Mouse (Mus musculus) liver, embryonic 13.5 days (tissue): Measurements from ENCODE around the gene Mycl. TPM values are rescaled to one million over a fixed set of nuclear protein-coding genes. Genes with fewer than 3 reads are reported as not detected.
A peak's percentile ranks its signal among the peaks of the same experiment; 100 is the strongest.
"Not testable (repeated sequence)": the region's sequence is repeated elsewhere in the genome, so short reads cannot be mapped to it uniquely, and the experiment has no call there.

Source experiments
- ATAC-seq: fragments of 200-750 bp; cut with Nextera tagmentation; 2 replicates; pipeline ENCODE4 v1.8.0; 2017; ENCODE audit warnings: low read depth, mild to moderate bottlenecking, moderate number of reproducible peaks, moderate library complexity
- DNase-seq: peaks from one replicate; pipeline ENCODE4 v3.0.0; 2022
- H3K27ac ChIP-seq: fragments of 300-500 bp; sonication (generic); 2 replicates; pipeline ENCODE4 v1.5.1; 2015; ENCODE audit warnings: moderate library complexity, mild to moderate bottlenecking, inconsistent platforms
- H3K27me3 ChIP-seq: fragments of 300-500 bp; sonication (generic); 2 replicates; pipeline ENCODE4 v1.6.1; 2015; ENCODE audit warnings: mild to moderate bottlenecking, inconsistent platforms
- H3K36me3 ChIP-seq: fragments of 300-500 bp; sonication (generic); 2 replicates; pipeline ENCODE4 v1.6.1; 2015; ENCODE audit warnings: mild to moderate bottlenecking, inconsistent platforms
- H3K4me1 ChIP-seq: fragments of 300-500 bp; sonication (generic); replicated peaks from 2 replicates; pipeline ENCODE4 v1.6.1; 2015; ENCODE audit warnings: inconsistent platforms
- H3K4me2 ChIP-seq: fragments of 300-500 bp; sonication (generic); 2 replicates; pipeline ENCODE4 v1.6.1; 2015; ENCODE audit warnings: inconsistent platforms, mild to moderate bottlenecking, moderate library complexity
- H3K4me3 ChIP-seq: fragments of 300-500 bp; sonication (generic); replicated peaks from 2 replicates; pipeline ENCODE4 v1.5.1; 2015; ENCODE audit warnings: mild to moderate bottlenecking, inconsistent platforms
- H3K9ac ChIP-seq: fragments of 300-500 bp; sonication (generic); 2 replicates; pipeline ENCODE4 v1.6.1; 2015; ENCODE audit warnings: mild to moderate bottlenecking, inconsistent platforms
- H3K9me3 ChIP-seq: fragments of 300-500 bp; sonication (generic); replicated peaks from 2 replicates; pipeline ENCODE4 v1.6.1; 2016; ENCODE audit warnings: inconsistent platforms
- WGBS: fragments of 180-500 bp; shearing (Covaris S2); methylation state at CpG from one replicate; pipeline ENCODE4 v1.1.7; 2015; ENCODE audit not compliant: insufficient replicate concordance; 5-methylcytosine and 5-hydroxymethylcytosine counted together
- polyA plus RNA-seq: library from polyadenylated mRNA; unstranded; fragments of >200 nt; fragmentation: Nextera tagmentation; extraction: Ambion mirVana; gene quantifications from 2 replicates; pipeline ENCODE4 v1.2.1, GENCODE M21; 2015

Gene Mycl
- polyA plus RNA-seq, 1 experiment from 2014 or later, result 0.74 TPM

DNA sequence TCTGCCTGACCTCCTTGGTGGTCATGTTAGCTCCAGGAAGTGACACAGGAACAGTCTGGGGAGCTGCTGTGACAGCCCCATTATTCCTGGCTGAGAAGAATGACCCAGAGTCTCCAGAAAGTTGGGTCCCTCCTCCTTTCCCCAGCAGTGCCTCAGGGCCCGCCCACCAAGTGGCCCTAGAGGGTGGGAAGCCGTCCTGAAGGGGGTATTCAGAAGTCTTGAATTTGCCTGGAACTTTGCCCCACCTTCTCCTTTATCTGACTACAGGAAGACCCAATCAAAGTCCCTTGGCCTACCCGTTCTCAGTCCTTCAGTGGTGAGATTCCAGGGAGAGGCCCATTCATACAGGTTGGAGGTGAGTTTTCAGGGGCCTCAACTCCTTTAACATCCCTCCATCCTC lies 13.5 kb upstream of the Mycl start:
- Histone ChIP-seq H3K27ac (no peak overlapping the region), H3K9ac (no peak overlapping the region), H3K27me3 (peaks cover 30% of the 10 kb centered on the region), H3K4me3 (no peak overlapping the region), H3K4me1 (no peaks in the 10 kb centered on the region), H3K9me3 (no peaks in the 10 kb centered on the region), H3K36me3 (no peaks in the 10 kb centered on the region), H3K4me2 (no peak overlapping the region)
- WGBS, result 27% methylated on average over 3 of the region's 3 CpGs
- ATAC-seq (no peak), DNase-seq (no peak)

- 56% methylated on average over 3 of the region's 3 CpGs for WGBS
- peaks cover 30% of the 10 kb centered on the region for H3K27me3 ChIP-seq
- ATAC-seq, result no peak
These were observed 12.9 kb upstream of the Mycl start for GRCm38 (mm10) chr4:122982537-122982936.

DNA sequence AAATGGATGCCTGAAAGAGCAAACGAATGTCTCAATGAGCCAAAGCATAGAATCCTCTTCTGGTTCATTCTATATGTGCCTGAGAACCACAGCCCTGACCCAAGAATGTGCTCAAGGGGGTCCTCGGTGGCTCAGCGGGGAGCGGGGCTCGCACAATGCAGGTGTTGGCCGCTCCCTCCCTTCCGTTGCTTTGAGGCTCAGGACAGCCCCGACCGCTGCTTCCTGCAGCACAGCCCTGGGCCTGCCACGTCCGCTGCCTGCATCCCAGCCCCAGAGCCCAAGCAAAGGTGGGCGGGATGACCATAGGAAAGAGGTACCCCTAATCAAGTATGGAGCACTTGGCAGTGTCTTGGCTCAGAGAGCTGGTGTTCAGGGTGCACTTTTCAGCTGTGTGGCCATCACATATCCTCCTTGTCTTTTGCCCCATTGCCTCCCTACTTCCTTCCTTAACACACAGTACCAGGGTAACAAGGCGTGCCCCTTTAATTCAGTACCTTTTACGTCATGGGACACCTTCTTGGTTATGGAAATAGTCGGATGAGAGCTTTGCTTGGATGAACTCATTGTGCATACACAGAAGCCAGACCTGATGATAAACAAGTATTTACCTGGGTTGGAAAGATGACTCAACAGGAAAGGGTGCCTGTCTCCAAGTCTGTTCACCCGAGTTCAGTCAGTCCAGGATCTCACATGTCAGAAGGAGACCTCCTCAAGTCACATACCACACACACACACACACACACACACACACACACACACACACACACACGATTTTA lies 11.8 kb upstream of the Mycl start:
- ATAC-seq (no peak), DNase-seq (no peak)
- Histone ChIP-seq H3K4me2 (peak overlapping the region; percentile 19; the same call in 1 of the 2 replicates), H3K27me3 (peaks cover 30% of the 10 kb centered on the region), H3K36me3 (no peaks in the 10 kb centered on the region), H3K4me3 (no peak overlapping the region), H3K4me1 (no peaks in the 10 kb centered on the region), H3K9ac (no peak overlapping the region), H3K27ac (no peak overlapping the region), H3K9me3 (no peaks in the 10 kb centered on the region)
- 16% methylated on average over 17 of the region's 17 CpGs for WGBS

More at GRCm38 (mm10) chr4:122982537-122982936, 12.9 kb upstream of the Mycl start:
- no peak overlapping the region for H3K27ac ChIP-seq
- H3K4me3 ChIP-seq, result no peak overlapping the region
- no peak for DNase-seq
- H3K4me1 ChIP-seq, result no peaks in the 10 kb centered on the region
- no peaks in the 10 kb centered on the region for H3K36me3 ChIP-seq
- H3K4me2 ChIP-seq, result no peak overlapping the region
- no peak overlapping the region for H3K9ac ChIP-seq
- no peaks in the 10 kb centered on the region for H3K9me3 ChIP-seq

DNA sequence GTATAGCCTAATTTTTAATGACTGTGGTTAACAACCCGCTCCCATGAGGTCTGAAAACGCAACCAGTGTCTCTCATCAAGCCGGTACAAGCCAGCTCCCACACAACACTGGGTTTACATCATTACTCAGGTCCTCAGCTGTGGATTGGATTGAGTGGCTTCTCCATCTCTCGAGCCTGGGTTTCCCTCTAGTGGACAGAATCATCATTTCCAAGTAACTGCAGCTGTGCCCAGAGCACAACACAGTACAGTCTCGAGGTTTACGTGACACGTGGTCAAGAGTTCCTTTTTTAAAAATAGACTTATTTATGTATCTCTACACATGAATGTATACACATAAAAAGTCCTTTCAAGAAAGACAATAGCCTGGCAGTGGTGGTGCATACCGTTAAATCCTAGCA lies 10.3 kb upstream of the Mycl start:
- no peak overlapping the region for H3K4me2 ChIP-seq
- H3K4me3 ChIP-seq, result no peak overlapping the region
- H3K9ac ChIP-seq, result no peak overlapping the region
- DNase-seq (no peak), ATAC-seq (0 out of 2 replicates have a peak, but pooled peaks have one; percentile 50)
- no peak overlapping the region for H3K27ac ChIP-seq
- H3K4me1 ChIP-seq, result no peaks in the 10 kb centered on the region
- no peaks in the 10 kb centered on the region for H3K36me3 ChIP-seq
- H3K9me3 ChIP-seq, result no peaks in the 10 kb centered on the region
- H3K27me3 ChIP-seq, result peaks cover 30% of the 10 kb centered on the region
- WGBS, result 22% methylated on average over 8 of the region's 8 CpGs

GRCm38 (mm10) chr4:122987421-122987820 lies 8.0 kb upstream of the Mycl start:
- WGBS, result 53% methylated on average over 4 of the region's 4 CpGs
- DNase-seq (no peak), ATAC-seq (no peak)
- no peak overlapping the region for H3K27ac ChIP-seq
- H3K9me3 ChIP-seq, result no peaks in the 10 kb centered on the region
- no peak overlapping the region for H3K4me3 ChIP-seq
- H3K27me3 ChIP-seq, result peaks cover 25% of the 10 kb centered on the region
- H3K4me2 ChIP-seq, result no peak overlapping the region
- no peaks in the 10 kb centered on the region for H3K4me1 ChIP-seq
- no peak overlapping the region for H3K9ac ChIP-seq
- no peaks in the 10 kb centered on the region for H3K36me3 ChIP-seq

- not testable (repeated sequence) for H3K9ac ChIP-seq, H3K36me3 ChIP-seq, H3K4me1 ChIP-seq, H3K9me3 ChIP-seq, H3K4me3 ChIP-seq, H3K27ac ChIP-seq, DNase-seq, H3K4me2 ChIP-seq, ATAC-seq
- WGBS, result 59% methylated on average over 3 of the region's 3 CpGs
- peaks cover 19% of the 10 kb centered on the region for H3K27me3 ChIP-seq
These were observed 7.4 kb upstream of the Mycl start for GRCm38 (mm10) chr4:122988004-122988403.

- Histone ChIP-seq H3K27ac (no peak overlapping the region), H3K4me1 (peaks cover 9% of the 10 kb centered on the region), H3K27me3 (peaks cover 20% of the 10 kb centered on the region), H3K9me3 (no peaks in the 10 kb centered on the region), H3K4me2 (no peak overlapping the region), H3K4me3 (no peak overlapping the region), H3K36me3 (no peaks in the 10 kb centered on the region), H3K9ac (no peak overlapping the region)
- ATAC-seq, result no peak
- no peak for DNase-seq
- 22% methylated on average over 1 of the region's 1 CpGs for WGBS
These were observed 4.3 kb upstream of the Mycl start for GRCm38 (mm10) chr4:122991177-122991576.

GRCm38 (mm10) chr4:122992276-122992675 lies 3.2 kb upstream of the Mycl start:
- Histone ChIP-seq H3K27me3 (peaks cover 31% of the 10 kb centered on the region), H3K4me1 (peaks cover 16% of the 10 kb centered on the region), H3K9me3 (no peaks in the 10 kb centered on the region), H3K9ac (no peak overlapping the region), H3K27ac (no peak overlapping the region), H3K4me2 (no peak overlapping the region), H3K36me3 (no peaks in the 10 kb centered on the region), H3K4me3 (no peak overlapping the region)
- no peak for ATAC-seq
- DNase-seq, result no peak
- WGBS, result 62% methylated on average over 3 of the region's 3 CpGs

DNA sequence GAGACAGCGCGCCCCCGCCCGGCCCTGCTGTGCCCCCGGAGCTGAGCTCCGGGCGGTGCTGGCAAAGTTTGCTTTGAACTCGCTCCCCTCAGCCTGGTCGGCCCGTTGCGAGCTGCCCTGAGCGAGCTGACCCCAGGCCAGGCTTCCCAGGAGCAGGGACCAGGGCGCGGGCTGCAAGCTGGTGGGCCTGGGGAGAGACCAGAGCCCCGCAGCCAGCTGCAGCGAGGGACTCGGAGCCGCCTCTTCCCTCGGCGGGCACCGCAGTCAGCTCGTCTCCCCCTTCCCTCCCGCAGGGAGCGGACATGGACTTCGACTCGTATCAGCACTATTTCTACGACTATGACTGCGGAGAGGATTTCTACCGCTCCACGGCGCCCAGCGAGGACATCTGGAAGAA lies 767 bp downstream of the Mycl start:
- ATAC-seq (peak; percentile 27), DNase-seq (no peak)
- H3K4me1 ChIP-seq, result peaks cover 16% of the 10 kb centered on the region
- peak overlapping the region; percentile 86 for H3K4me2 ChIP-seq
- H3K27ac ChIP-seq, result no peak overlapping the region
- H3K9me3 ChIP-seq, result no peaks in the 10 kb centered on the region
- peaks cover 71% of the 10 kb centered on the region for H3K27me3 ChIP-seq
- WGBS, result under 1% methylated on average over 32 of the region's 32 CpGs
- peak overlapping the region; percentile 63 for H3K4me3 ChIP-seq
- no peaks in the 10 kb centered on the region for H3K36me3 ChIP-seq
- peak overlapping the region; percentile 53 for H3K9ac ChIP-seq

- DNase-seq (no peak), ATAC-seq (no peak; the same call in 1 of the 2 replicates)
- H3K27ac ChIP-seq, result no peak overlapping the region
- H3K4me3 ChIP-seq, result peak overlapping the region; percentile 63
- peaks cover 16% of the 10 kb centered on the region for H3K4me1 ChIP-seq
- no peaks in the 10 kb centered on the region for H3K36me3 ChIP-seq
- peak overlapping the region; percentile 53; the same call in 1 of the 2 replicates for H3K9ac ChIP-seq
- under 1% methylated on average over 47 of the region's 47 CpGs for WGBS
- H3K27me3 ChIP-seq, result peaks cover 76% of the 10 kb centered on the region
- peak overlapping the region; percentile 86 for H3K4me2 ChIP-seq
- H3K9me3 ChIP-seq, result no peaks in the 10 kb centered on the region
These were observed 1.3 kb downstream of the Mycl start for GRCm38 (mm10) chr4:122996618-122997381.

DNA sequence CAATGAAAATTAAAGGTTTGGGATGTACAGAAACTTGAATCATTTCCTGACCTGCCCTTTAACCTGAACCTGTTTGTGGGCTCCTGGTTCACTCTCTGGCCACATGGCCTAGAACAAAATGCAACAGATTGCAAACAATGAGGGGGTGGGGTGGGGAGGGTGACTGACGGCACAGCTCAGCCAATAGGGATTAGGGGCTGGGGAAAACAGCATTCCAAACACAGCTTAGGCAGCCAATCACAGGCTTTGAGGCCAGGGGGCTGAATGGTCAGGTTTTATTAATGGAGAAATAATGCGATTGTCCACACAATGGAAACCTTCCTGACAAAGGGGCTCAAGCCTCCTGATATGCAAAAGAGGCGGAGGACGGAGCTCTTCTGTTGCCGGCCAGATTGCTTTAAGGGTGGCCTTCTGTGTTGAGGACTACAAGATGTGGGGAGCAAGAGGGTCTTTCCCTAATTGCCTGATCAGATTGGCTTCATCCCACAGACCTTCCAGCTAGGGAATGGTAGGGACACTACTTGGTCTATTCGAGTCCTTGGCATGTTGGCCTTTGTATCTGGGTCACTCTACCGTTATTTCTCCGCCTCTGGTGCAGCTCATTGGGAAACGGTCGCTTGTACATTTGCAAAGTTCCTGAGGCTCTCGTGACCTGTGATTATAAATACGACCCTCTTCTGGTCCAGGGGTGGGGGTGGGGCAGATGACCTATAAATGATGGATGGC lies 3.2 kb downstream of the Mycl start:
- Histone ChIP-seq H3K9me3 (no peaks in the 10 kb centered on the region), H3K27me3 (peaks cover 79% of the 10 kb centered on the region), H3K4me2 (0 out of 2 replicates have a peak overlapping the region, but pooled peaks have one; percentile 18), H3K4me1 (peaks cover 16% of the 10 kb centered on the region), H3K27ac (no peak overlapping the region), H3K36me3 (no peaks in the 10 kb centered on the region), H3K4me3 (no peak overlapping the region), H3K9ac (no peak overlapping the region)
- no peak for DNase-seq
- WGBS, result 21% methylated on average over 12 of the region's 12 CpGs
- ATAC-seq, result peak; percentile 49; the same call in 1 of the 2 replicates
